Mouse (Mus musculus) left cerebral cortex, postnatal 14 days (tissue): ENCODE data around the gene Rps6ka1. TPM values are rescaled to one million over a fixed set of nuclear protein-coding genes. Genes with fewer than 3 reads are reported as not detected.
"Not testable (repeated sequence)": the region's sequence is repeated elsewhere in the genome, so short reads cannot be mapped to it uniquely, and the experiment has no call there.

Experiments
- DNase-seq, 2 experiments: peaks; one replicate each; pipeline ENCODE4 v3.0.0; 2021 to 2022; ENCODE audit warnings: low spot score in 2 of 2, mixed read lengths in 1 of 2
- intact Hi-C: fragments of 180-260 bp; cut with DNase I; formaldehyde crosslinking; loops from one replicate; pipeline ENCODE4 v1.15.1; 2025
- total RNA-seq, 2 experiments: library from RNA; stranded (reverse); gene quantifications; 2 replicates each; pipeline ENCODE4 v1.2.3; 2021

Rps6ka1 gene
- total RNA-seq, 2 experiments from 2014 or later, result 12.7 TPM

- intact Hi-C loops, result no loop called here
- DNase-seq, result peak in 1 of 2 experiments; percentile 39
Measured at GRCm38 (mm10) chr4:133872812-133873300, 14.7 kb downstream of the Rps6ka1 start.

DNA sequence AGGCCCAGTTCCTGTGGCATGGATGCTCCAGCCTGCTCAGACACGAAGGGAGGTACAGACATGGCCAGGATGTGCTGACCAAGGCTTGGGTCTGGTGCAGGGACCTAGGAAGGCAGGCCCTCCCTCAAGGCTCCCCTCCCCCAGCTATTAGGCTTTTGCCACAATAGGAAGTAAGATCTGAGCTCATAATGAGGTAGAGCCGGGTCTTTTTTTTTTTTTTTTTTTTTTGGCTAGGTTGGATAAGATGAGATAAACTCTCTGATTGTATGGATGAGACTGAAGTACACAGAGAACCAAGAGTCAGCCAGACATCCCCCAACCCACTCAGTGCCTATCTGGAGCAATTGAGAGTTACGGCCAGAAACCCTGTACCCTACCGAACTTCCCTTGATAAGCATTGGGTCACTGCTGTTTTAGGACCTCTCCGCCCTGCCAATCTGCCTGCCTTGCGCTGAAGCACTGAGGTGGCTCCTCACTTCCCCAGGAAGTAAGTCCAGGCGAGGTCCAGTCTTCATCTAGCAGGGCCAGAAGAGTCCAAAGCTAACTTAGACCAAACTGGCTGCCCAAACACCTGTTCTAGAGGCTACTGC lies 15.3 kb downstream of the Rps6ka1 start:
- DNase-seq, result no peak
- intact Hi-C loops, result no loop called here

- intact Hi-C loops, result no loop called here
- DNase-seq, result no peak
Measured at GRCm38 (mm10) chr4:133865231-133865630, 22.4 kb downstream of the Rps6ka1 start.

- no peak for DNase-seq
- intact Hi-C loops, result no loop called here
Measured at GRCm38 (mm10) chr4:133864380-133864981, 23.1 kb downstream of the Rps6ka1 start.

DNA sequence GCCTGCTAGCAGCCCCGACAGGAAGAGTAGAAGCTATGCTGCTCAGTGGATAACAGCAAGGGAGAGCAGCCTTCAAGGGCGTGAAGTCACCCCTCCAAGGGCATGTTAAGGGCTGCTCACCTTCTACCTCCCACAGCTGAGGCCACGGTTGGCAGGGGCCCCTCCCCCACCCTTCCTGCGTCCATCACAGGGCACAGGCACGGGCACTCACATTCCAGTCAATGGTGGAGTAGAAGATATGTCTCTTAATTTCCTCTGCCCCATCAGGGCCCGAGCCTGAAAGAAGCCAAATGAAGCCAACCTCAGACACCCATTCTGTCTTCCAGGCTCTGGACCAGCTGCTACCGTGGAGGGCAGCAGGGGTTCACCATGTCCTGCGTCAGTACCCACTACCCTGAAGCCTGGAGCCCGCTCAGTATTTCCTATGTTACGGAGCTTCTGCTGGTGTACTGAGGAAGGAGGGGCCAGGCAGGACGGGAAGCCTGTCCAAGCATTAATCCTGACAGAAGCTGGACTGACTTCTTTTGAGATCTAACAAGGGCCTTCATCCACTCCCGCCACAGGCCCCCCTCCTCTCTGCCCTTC lies 23.7 kb downstream of the Rps6ka1 start:
- intact Hi-C loops, result no loop called here
- DNase-seq, result no peak

GRCm38 (mm10) chr4:133857527-133857926 lies 30.1 kb downstream of the Rps6ka1 start:
- intact Hi-C loops, result no loop called here

GRCm38 (mm10) chr4:133854621-133855020 lies 33.0 kb downstream of the Rps6ka1 start:
- no peak for DNase-seq
- intact Hi-C loops, result no loop called here

More at GRCm38 (mm10) chr4:133857527-133857926, 30.1 kb downstream of the Rps6ka1 start:
- DNase-seq, result no peak

GRCm38 (mm10) chr4:133853630-133854029 lies 34.0 kb downstream of the Rps6ka1 start:
- peak; percentile 38 to 54 for DNase-seq
- intact Hi-C loops, result no loop called here

DNA sequence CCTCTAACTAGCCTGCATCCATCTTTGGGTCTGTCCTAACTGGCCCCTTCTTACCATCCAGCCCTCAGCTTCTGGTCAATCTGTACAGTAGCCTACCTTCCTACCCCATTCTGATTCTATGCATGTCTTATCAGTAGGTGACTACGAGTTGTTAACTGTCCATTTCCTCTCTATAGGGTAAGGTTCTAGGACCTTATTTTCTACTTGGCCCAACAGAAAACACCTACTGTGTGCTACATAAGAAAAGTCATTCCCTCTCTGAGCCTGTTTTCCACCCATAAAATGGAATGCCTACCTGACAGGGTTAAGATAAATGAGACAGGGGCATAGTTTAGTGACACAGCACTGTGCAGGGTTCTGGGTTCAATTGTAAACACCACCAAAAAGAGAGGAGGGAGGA lies 41.0 kb downstream of the Rps6ka1 start:
- no peak for DNase-seq
- intact Hi-C loops, result no loop called here

DNA sequence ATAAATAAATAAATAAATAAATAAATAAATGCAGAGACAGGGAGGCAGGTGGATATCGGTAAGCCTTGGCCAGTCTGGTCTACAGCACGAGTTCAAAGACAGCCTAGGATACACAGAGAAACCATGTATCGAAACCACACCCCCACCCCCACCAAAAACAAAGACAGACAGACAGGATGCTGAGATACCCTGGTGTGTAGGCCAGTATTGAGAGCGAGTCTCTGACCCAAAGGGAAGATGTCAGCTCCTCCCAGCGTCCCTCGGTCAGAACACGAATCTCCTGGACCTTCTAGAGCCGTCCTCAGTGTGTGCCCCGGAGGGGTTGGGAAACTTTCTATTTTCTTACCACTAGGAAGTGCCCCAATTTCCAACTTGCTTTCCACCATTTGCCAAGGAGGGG lies 42.5 kb downstream of the Rps6ka1 start:
- no peak for DNase-seq
- intact Hi-C loops, result no loop called here

DNA sequence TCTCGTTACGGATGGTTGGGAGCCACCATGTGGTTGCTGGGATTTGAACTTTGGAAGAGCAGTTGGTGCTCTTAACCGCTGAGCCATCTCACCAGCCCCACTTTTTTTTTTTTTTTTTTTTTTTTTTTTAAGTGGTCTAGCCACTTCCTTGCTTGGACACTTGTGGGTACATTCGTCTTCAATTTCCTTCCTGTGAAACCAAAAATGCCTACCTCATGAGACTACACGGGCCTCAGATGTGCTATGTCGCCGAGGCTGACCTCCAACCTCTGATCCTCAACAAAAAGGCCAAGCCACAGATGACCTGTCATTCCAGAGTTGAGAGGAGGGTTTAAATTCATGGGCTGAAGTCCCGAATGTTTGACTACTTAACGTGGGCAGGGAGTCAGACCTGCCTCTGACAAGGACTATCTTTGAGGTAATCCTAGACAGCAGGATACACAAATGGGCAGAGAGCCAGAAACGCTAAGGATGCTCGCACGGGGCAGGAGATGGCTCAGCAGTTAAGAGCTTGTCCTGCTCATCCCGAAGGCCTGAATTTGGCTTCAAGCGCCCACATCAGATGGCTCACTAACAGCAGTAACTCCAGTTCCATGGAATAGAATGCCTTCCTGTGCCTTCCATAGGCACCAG lies 43.3 kb downstream of the Rps6ka1 start:
- intact Hi-C loops, result loop anchor here (5.0 kb wide), 1 partner anchor 68 kb away; no protein-coding TSS in a partner anchor
- DNase-seq, result no peak

DNA sequence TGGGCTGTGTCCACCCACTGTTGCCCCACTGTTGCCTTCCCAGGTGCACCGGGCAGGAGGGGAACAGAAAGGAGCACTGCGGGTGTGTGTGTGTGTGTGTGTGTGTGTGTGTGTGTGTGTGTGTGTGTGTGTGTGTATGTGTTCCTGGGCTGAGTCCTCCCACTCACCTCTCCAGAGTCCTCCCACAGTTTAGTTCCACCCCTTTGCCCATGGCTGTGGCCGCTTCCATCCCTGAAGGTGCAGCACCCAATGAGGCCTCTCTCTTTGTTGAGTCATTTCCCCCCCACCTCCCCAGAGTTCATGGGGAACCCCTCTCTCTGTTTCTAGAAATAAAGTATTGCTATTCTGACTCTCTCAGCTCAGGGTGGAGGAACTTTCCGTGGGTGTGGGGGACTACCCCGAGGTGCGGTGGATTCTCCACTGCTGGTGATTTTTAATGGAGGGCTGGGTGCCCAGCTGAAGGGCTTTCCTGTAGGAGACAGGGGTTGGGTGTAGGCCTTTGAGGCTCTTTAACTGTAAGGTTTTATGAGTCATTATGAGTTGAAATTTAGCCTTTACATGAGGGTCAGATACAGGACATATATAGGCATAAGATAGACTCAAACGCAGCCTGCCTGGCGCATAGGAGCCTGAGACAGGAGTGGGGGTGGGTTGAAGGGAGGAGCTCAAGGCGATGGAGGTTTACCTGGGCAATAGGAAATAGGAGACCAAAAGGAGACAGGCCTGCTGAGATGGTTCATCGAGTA lies 44.4 kb downstream of the Rps6ka1 start:
- intact Hi-C loops, result loop anchor here (5.0 kb wide), 1 partner anchor 69 kb away; no protein-coding TSS in a partner anchor
- DNase-seq, result no peak

GRCm38 (mm10) chr4:133841756-133842483 lies 45.7 kb downstream of the Rps6ka1 start:
- not testable (repeated sequence) for DNase-seq
- intact Hi-C loops, result loop anchor here (5.0 kb wide), 1 partner anchor 70 kb away; no protein-coding TSS in a partner anchor

DNA sequence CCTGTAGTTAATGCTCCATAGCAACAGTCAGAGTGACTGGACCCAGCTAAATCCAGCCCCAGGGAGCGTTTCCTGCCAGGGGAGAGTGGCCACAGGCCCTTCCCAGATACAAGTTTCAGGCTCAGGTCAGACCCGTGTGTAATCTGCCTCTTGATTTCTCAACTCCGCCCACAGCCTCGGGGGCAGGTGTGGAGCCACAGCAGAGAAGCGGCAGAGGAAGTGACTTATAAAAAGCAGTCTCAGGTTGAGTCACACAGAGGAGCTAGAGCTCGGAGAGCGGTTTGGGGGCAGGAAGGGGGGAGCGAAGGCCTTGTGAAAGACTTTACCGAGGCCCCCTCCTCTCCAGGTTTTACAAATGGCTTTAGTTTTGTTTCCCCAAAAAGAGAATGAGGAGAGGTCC lies 46.6 kb downstream of the Rps6ka1 start:
- DNase-seq, result peak in 1 of 2 experiments; percentile 27
- intact Hi-C loops, result loop anchor here (5.0 kb wide), 1 partner anchor 71 kb away; no protein-coding TSS in a partner anchor

- DNase-seq, result no peak
- intact Hi-C loops, result loop anchor here (5.0 kb wide), 1 partner anchor 72 kb away; no protein-coding TSS in a partner anchor
Measured at GRCm38 (mm10) chr4:133840501-133840900, 47.1 kb downstream of the Rps6ka1 start.

- intact Hi-C loops, result no loop called here
Measured at GRCm38 (mm10) chr4:133839385-133839826, 48.2 kb downstream of the Rps6ka1 start.

DNA sequence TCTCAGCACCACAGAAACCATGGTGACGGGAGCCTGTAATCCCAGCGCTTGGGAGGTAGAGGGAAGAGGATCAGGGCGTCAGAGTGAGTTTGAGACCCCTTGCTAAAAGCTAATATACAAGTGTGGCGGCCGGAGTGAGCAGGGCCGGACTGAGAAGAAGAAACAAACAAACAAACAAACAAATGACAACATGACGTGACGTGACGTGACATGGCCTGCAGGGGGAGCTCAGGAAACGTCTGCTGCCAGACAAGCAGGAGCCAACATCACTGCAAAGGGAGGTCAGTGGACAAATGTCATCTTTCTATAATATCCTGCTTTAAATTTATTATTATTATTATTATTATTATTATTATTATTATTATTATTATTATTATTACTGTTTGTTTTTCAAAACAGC lies 51.0 kb downstream of the Rps6ka1 start:
- DNase-seq, result no peak
- intact Hi-C loops, result no loop called here

More at GRCm38 (mm10) chr4:133839385-133839826, 48.2 kb downstream of the Rps6ka1 start:
- no peak for DNase-seq

- intact Hi-C loops, result no loop called here
- no peak for DNase-seq
Measured at GRCm38 (mm10) chr4:133835211-133835610, 52.4 kb downstream of the Rps6ka1 start.
